In genomic region chr17:51811086-51811868, GRCm38 (mm10) we compare ENCODE assay signal across 8 mouse cellular contexts. TPM values are rescaled to one million over a fixed set of nuclear protein-coding genes. Genes with fewer than 3 reads are reported as not detected.
A peak's percentile ranks its signal among the peaks of the same experiment; 100 is the strongest.
DNase-seq lines count a peak whose midpoint lies in the region; ATAC-seq and TF ChIP-seq lines count a peak whose summit lies in the region.

No protein-coding gene starts in this region.

- no peaks in the 10 kb centered on the region for H3K27me3 ChIP-seq in embryonic facial prominence, embryonic 11.5 days (ENCODE audit: control insufficient read depth, insufficient read depth, low read length)
- no peaks in the 10 kb centered on the region for H3K27me3 ChIP-seq in heart, embryonic 15.5 days
- no peaks in the 10 kb centered on the region for H3K27me3 ChIP-seq in kidney, postnatal 0 days (ENCODE audit: insufficient read depth, low read length)

- H3K9me3 ChIP-seq in embryonic facial prominence, embryonic 11.5 days (replicated peaks; ENCODE audit: control insufficient read depth, low read length) = no peaks in the 10 kb centered on the region
- H3K9me3 ChIP-seq in heart, embryonic 15.5 days (replicated peaks) = no peaks in the 10 kb centered on the region
- no peaks in the 10 kb centered on the region for H3K9me3 ChIP-seq in kidney, postnatal 0 days (replicated peaks; ENCODE audit: low read length)

- DNase-seq in CD4-positive helper T cell, adult 2 months (ENCODE audit: low read depth, low spot score) = peak; percentile 57
- DNase-seq in ZHBTc4 (ENCODE audit: low read depth, low spot score) = peak; percentile 58
- peak; percentile 77 for DNase-seq in embryonic facial prominence, embryonic 11.5 days (ENCODE audit: low spot score)
- DNase-seq in kidney, postnatal 0 days (ENCODE audit: low spot score) = peak; percentile 78
- DNase-seq in testis, postnatal 14 days (ENCODE audit: low spot score) = peak; percentile 59

- no peaks in the 10 kb centered on the region for H3K36me3 ChIP-seq in embryonic facial prominence, embryonic 11.5 days (replicated peaks; ENCODE audit: control insufficient read depth, insufficient read depth, low read depth, low read length)
- H3K36me3 ChIP-seq in heart, embryonic 15.5 days = no peaks in the 10 kb centered on the region
- H3K36me3 ChIP-seq in kidney, postnatal 0 days (ENCODE audit: insufficient read depth, low read length) = no peaks in the 10 kb centered on the region

- no peak for TF ChIP-seq CTCF in kidney, postnatal 0 days (IDR thresholded peaks at IDR 0.05; ENCODE audit: low read depth)

- H3K4me2 ChIP-seq in embryonic facial prominence, embryonic 11.5 days (ENCODE audit: low read depth, low read length) = peak overlapping the region; percentile 77
- peak overlapping the region; percentile 92 for H3K4me2 ChIP-seq in heart, embryonic 15.5 days
- peak overlapping the region; percentile 97 for H3K4me2 ChIP-seq in kidney, postnatal 0 days (ENCODE audit: low read length)

- H3K9ac ChIP-seq in embryonic facial prominence, embryonic 11.5 days (replicated peaks; ENCODE audit: low read length) = peak overlapping the region; percentile 78
- peak overlapping the region; percentile 87 for H3K9ac ChIP-seq in heart, embryonic 15.5 days
- no peak overlapping the region for H3K9ac ChIP-seq in kidney, postnatal 0 days (ENCODE audit: low read depth, low read length)

- H3K27ac ChIP-seq in embryonic facial prominence, embryonic 11.5 days (replicated peaks; ENCODE audit: low read depth, low read length) = no peak overlapping the region
- peak overlapping the region; percentile 91 for H3K27ac ChIP-seq in heart, embryonic 15.5 days
- no peak overlapping the region for H3K27ac ChIP-seq in kidney, postnatal 0 days

- H3K4me3 ChIP-seq in embryonic facial prominence, embryonic 11.5 days (ENCODE audit: low read depth, low read length) = peak overlapping the region; percentile 86
- H3K4me3 ChIP-seq in heart, embryonic 15.5 days = peak overlapping the region; percentile 95
- peak overlapping the region; percentile 85 for H3K4me3 ChIP-seq in kidney, postnatal 0 days (replicated peaks; ENCODE audit: low read depth, low read length)

- H3K4me1 ChIP-seq in embryonic facial prominence, embryonic 11.5 days (ENCODE audit: control insufficient read depth, insufficient read depth, low read length) = no peaks in the 10 kb centered on the region
- peaks cover 16% of the 10 kb centered on the region for H3K4me1 ChIP-seq in heart, embryonic 15.5 days (replicated peaks)
- H3K4me1 ChIP-seq in kidney, postnatal 0 days (replicated peaks; ENCODE audit: insufficient read depth, low read length) = no peaks in the 10 kb centered on the region

- no peak for ATAC-seq in embryonic facial prominence, embryonic 11.5 days (replicated peaks; ENCODE audit: insufficient number of reproducible peaks, low FRiP score, low TSS enrichment, low read depth)
- no peak for ATAC-seq in heart, embryonic 15.5 days (replicated peaks; ENCODE audit: insufficient number of reproducible peaks, insufficient read depth, low FRiP score, low read depth)
- no peak for ATAC-seq in kidney, postnatal 0 days (replicated peaks; ENCODE audit: low FRiP score, low read depth)
- peak; percentile 48; the same call in 1 of the 2 replicates for ATAC-seq in megakaryocyte-erythroid progenitor cell, adult 5-6 weeks (replicated peaks; ENCODE audit: low FRiP score, low TSS enrichment, poor library complexity, severe bottlenecking)
- no peak for ATAC-seq in erythroid progenitor cell, adult 5-6 weeks (replicated peaks; ENCODE audit: low FRiP score, poor library complexity, severe bottlenecking)

- WGBS in embryonic facial prominence, embryonic 11.5 days = 4% methylated on average over 8 of the region's 8 CpGs
- WGBS in heart, embryonic 15.5 days = 5% methylated on average over 8 of the region's 8 CpGs
- 8% methylated on average over 8 of the region's 8 CpGs for WGBS in kidney, postnatal 0 days

RNA-seq across cellular contexts. Expression of gene Satb1, which starts 21.8 kb away (rescaled TPM):
- polyA plus RNA-seq in embryonic facial prominence, embryonic 11.5 days (2014; fragmentation: Nextera tagmentation; extraction: Ambion mirVana) = 17.3 and 18.1 TPM in 2 replicates
- 8.0 and 12.9 TPM in 2 replicates for polyA plus RNA-seq in heart, embryonic 15.5 days (2015; fragmentation: Nextera tagmentation; extraction: Ambion mirVana)
- 5.5 TPM in 2 replicates for polyA plus RNA-seq in kidney, postnatal 0 days (2015; fragmentation: Nextera tagmentation; extraction: Ambion mirVana)
- total RNA-seq in megakaryocyte-erythroid progenitor cell, adult 5-6 weeks (2014; fragmentation: Nextera tagmentation) = 8.2 and 9.9 TPM in 2 replicates
- 3.9 and 6.2 TPM in 2 replicates for total RNA-seq in megakaryocyte-erythroid progenitor cell, adult 5-6 weeks (2017)
- 15.9 and 24.3 TPM in 2 replicates for total RNA-seq in erythroid progenitor cell, adult 5-6 weeks (2015; ENCODE audit: low replicate concordance)
- total RNA-seq in erythroid progenitor cell, adult 5-6 weeks (2017; ENCODE audit: low replicate concordance) = 4.2 and 5.6 TPM in 2 replicates
